Mouse (Mus musculus) hindbrain, embryonic 16.5 days (tissue): ENCODE measurements around the gene Upk3a. TPM values are rescaled to one million over a fixed set of nuclear protein-coding genes. Genes with fewer than 3 reads are reported as not detected.

Source experiments
- ATAC-seq: fragments of 200-750 bp; cut with Nextera tagmentation; 2 replicates; pipeline ENCODE4 v1.8.0; 2017; ENCODE audit warnings: moderate TSS enrichment, moderate library complexity
- H3K27ac ChIP-seq: fragments of 300-500 bp; sonication (generic); 2 replicates; pipeline ENCODE4 v1.5.1; 2014; ENCODE audit warnings: low read depth, mild to moderate bottlenecking, control low read depth, low read length, moderate library complexity
- H3K27me3 ChIP-seq: fragments of 300-500 bp; sonication (generic); replicated peaks from 2 replicates; pipeline ENCODE4 v1.6.1; 2014; ENCODE audit warnings: low read length; ENCODE audit not compliant: control insufficient read depth, insufficient read depth
- H3K36me3 ChIP-seq: fragments of 300-500 bp; sonication (generic); 2 replicates; pipeline ENCODE4 v1.6.1; 2014; ENCODE audit warnings: mild to moderate bottlenecking, low read length, moderate library complexity, mixed read lengths; ENCODE audit not compliant: control insufficient read depth, insufficient read depth
- H3K4me1 ChIP-seq: fragments of 300-500 bp; sonication (generic); 2 replicates; pipeline ENCODE4 v1.6.1; 2014; ENCODE audit warnings: low read depth, low read length; ENCODE audit not compliant: control insufficient read depth, insufficient read depth
- H3K4me2 ChIP-seq: fragments of 300-500 bp; sonication (generic); 2 replicates; pipeline ENCODE4 v1.6.1; 2014; ENCODE audit warnings: mild to moderate bottlenecking, low read length, control low read depth, moderate library complexity
- H3K4me3 ChIP-seq: fragments of 300-500 bp; sonication (generic); 2 replicates; pipeline ENCODE4 v1.5.1; 2014; ENCODE audit warnings: mild to moderate bottlenecking, low read length, control low read depth, moderate library complexity
- H3K9ac ChIP-seq: fragments of 300-500 bp; sonication (generic); 2 replicates; pipeline ENCODE4 v1.6.1; 2014; ENCODE audit warnings: low read depth, mild to moderate bottlenecking, control low read depth, low read length, moderate library complexity
- H3K9me3 ChIP-seq: fragments of 300-500 bp; sonication (generic); 2 replicates; pipeline ENCODE4 v1.6.1; 2014; ENCODE audit warnings: mild to moderate bottlenecking, low read length, moderate library complexity; ENCODE audit not compliant: control insufficient read depth
- WGBS: fragments of 180-500 bp; shearing (Covaris S2); extraction: QIAGEN DNeasy Blood & Tissue Kit; methylation state at CpG from one replicate; pipeline ENCODE4 v1.1.7; 2014; 5-methylcytosine and 5-hydroxymethylcytosine counted together
- polyA plus RNA-seq: library from polyadenylated mRNA; unstranded; fragments of >200 nt; fragmentation: Nextera tagmentation; extraction: Ambion mirVana; gene quantifications from 2 replicates; pipeline ENCODE4 v1.2.1, GENCODE M21; 2015

Upk3a gene
- polyA plus RNA-seq, 1 experiment from 2014 or later = 2.1 TPM

GRCm38 (mm10) chr15:84995967-84996366 lies 21.0 kb upstream of the Upk3a start:
- no peak for ATAC-seq
- WGBS = 7% methylated on average over 1 of the region's 1 CpGs
- no peaks in the 10 kb centered on the region for H3K4me1 ChIP-seq

DNA sequence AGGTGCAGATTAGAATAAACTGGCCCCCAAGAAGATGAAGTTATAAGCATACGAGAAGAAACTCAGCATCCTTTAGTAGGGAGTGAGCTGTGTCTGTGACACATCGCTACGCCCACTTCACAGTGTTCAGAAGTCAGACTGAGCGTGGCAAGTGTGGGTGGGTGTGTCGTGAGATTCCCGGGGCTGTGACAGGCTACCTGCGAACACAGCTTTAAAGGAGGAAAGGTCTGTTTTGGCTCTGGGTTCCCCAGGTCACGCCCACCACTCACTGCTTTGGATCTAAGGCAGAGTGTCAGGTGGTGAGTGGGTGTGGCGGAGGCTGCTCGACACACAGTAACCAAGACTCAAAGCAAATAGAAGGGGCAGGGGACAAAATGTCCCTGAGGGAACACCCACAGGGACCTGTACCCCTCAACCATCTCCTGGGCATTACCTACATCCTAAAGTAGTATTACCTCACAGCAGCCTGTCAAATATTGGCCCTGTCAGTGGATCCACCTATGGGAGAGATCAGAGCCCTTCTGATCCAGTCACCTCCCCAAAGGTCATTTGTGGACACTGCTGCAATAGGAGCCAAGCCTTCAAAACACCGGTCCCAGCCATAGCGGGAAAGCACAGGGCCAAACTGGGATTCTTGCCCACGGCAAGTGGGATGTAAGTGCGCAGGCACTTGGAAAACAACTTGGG lies 19.0 kb upstream of the Upk3a start:
- 75% methylated on average over 14 of the region's 14 CpGs for WGBS
- Histone ChIP-seq H3K27me3 (no peaks in the 10 kb centered on the region; the same call in 1 of the 2 replicates), H3K27ac (no peak overlapping the region), H3K9ac (no peak overlapping the region), H3K4me2 (no peak overlapping the region), H3K4me1 (peaks cover 3% of the 10 kb centered on the region), H3K36me3 (no peaks in the 10 kb centered on the region), H3K9me3 (no peaks in the 10 kb centered on the region), H3K4me3 (no peak overlapping the region)
- ATAC-seq = no peak

More at GRCm38 (mm10) chr15:84995967-84996366, 21.0 kb upstream of the Upk3a start:
- Histone ChIP-seq H3K36me3 (no peaks in the 10 kb centered on the region), H3K4me2 (no peak overlapping the region), H3K4me3 (no peak overlapping the region), H3K9me3 (no peaks in the 10 kb centered on the region), H3K27me3 (no peaks in the 10 kb centered on the region), H3K27ac (no peak overlapping the region), H3K9ac (no peak overlapping the region)

- H3K27ac ChIP-seq = no peak overlapping the region
- WGBS = 52% methylated on average over 7 of the region's 7 CpGs
- no peaks in the 10 kb centered on the region for H3K9me3 ChIP-seq
- H3K4me3 ChIP-seq = no peak overlapping the region
- ATAC-seq = no peak
- no peak overlapping the region for H3K4me2 ChIP-seq
- no peak overlapping the region for H3K9ac ChIP-seq
- H3K36me3 ChIP-seq = no peaks in the 10 kb centered on the region
- H3K27me3 ChIP-seq = no peaks in the 10 kb centered on the region; the same call in 1 of the 2 replicates
- H3K4me1 ChIP-seq = peaks cover 3% of the 10 kb centered on the region
Measured at GRCm38 (mm10) chr15:84999911-85000310, 17.0 kb upstream of the Upk3a start.

GRCm38 (mm10) chr15:85000984-85001982 lies 15.7 kb upstream of the Upk3a start:
- Histone ChIP-seq H3K4me2 (peak overlapping the region; percentile 27; the same call in 1 of the 2 replicates), H3K36me3 (no peaks in the 10 kb centered on the region), H3K9me3 (no peaks in the 10 kb centered on the region), H3K27ac (no peak overlapping the region), H3K27me3 (no peaks in the 10 kb centered on the region; the same call in 1 of the 2 replicates), H3K4me3 (no peak overlapping the region), H3K9ac (no peak overlapping the region; the same call in 1 of the 2 replicates), H3K4me1 (peaks cover 3% of the 10 kb centered on the region)
- ATAC-seq = no peak; the same call in 1 of the 2 replicates
- 19% methylated on average over 29 of the region's 29 CpGs for WGBS

- Histone ChIP-seq H3K9ac (no peak overlapping the region), H3K9me3 (no peaks in the 10 kb centered on the region), H3K36me3 (no peaks in the 10 kb centered on the region), H3K4me2 (no peak overlapping the region), H3K4me1 (peaks cover 2% of the 10 kb centered on the region; the same call in 1 of the 2 replicates), H3K4me3 (no peak overlapping the region), H3K27me3 (no peaks in the 10 kb centered on the region), H3K27ac (no peak overlapping the region)
- no peak for ATAC-seq
- 85% methylated on average over 8 of the region's 8 CpGs for WGBS
Measured at GRCm38 (mm10) chr15:85009666-85010065, 7.3 kb upstream of the Upk3a start.

GRCm38 (mm10) chr15:85011895-85012661 lies 4.9 kb upstream of the Upk3a start:
- no peak overlapping the region for H3K9ac ChIP-seq
- H3K4me3 ChIP-seq = no peak overlapping the region
- no peaks in the 10 kb centered on the region for H3K27me3 ChIP-seq
- H3K27ac ChIP-seq = peak overlapping the region; percentile 49; the same call in 1 of the 2 replicates
- WGBS = 39% methylated on average over 19 of the region's 19 CpGs
- H3K4me1 ChIP-seq = peaks cover 3% of the 10 kb centered on the region
- no peaks in the 10 kb centered on the region for H3K9me3 ChIP-seq
- no peak for ATAC-seq
- no peak overlapping the region for H3K4me2 ChIP-seq
- no peaks in the 10 kb centered on the region for H3K36me3 ChIP-seq

DNA sequence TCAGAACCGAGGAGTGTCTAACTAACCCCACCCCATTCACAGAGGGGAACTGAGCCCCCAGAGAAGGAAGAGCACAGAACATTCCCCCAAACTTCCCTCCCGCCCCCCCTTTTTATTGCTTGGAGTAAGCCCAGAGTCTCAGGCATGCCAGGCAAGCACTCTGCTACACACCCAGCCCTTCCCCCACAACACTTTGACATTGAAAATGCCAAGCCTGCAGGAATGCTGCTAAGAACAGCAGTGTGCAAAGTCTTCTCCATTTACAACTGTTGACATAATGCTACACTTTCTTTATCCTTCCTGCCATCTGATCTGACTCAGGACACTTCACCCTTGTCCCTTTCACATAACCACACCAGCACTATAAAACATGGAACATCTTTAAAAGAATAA lies 4.3 kb upstream of the Upk3a start:
- Histone ChIP-seq H3K9me3 (no peaks in the 10 kb centered on the region), H3K27me3 (no peaks in the 10 kb centered on the region), H3K4me1 (peaks cover 5% of the 10 kb centered on the region), H3K27ac (0 out of 2 replicates have a peak overlapping the region, but pooled peaks have one; percentile 54), H3K36me3 (no peaks in the 10 kb centered on the region), H3K4me2 (no peak overlapping the region), H3K9ac (no peak overlapping the region), H3K4me3 (no peak overlapping the region)
- WGBS = 46% methylated on average over 2 of the region's 2 CpGs
- ATAC-seq = no peak

DNA sequence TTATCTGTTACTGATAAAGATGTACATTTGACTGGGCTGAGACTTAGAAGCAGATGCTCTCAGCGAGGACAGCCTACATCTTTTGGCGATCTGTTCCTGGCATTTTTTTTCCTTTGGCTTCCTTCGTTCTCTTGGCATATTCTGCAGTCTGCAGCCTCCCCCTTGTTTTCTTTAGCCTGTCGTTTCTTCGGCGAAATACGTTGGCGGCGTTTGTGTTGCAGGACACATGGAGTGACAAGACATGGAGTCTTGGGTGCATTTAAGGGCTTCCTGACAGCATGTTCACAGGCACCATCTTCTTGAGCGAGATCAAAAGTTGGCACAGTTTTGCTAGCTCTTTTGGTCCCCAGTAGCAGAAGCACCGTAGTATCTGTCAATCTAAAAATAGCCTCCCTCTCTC lies 1.2 kb upstream of the Upk3a start:
- no peaks in the 10 kb centered on the region for H3K27me3 ChIP-seq
- WGBS = 79% methylated on average over 11 of the region's 11 CpGs
- no peaks in the 10 kb centered on the region for H3K9me3 ChIP-seq
- H3K4me1 ChIP-seq = peaks cover 5% of the 10 kb centered on the region
- no peak overlapping the region for H3K4me3 ChIP-seq
- no peak overlapping the region for H3K4me2 ChIP-seq
- no peaks in the 10 kb centered on the region for H3K36me3 ChIP-seq
- ATAC-seq = no peak
- H3K9ac ChIP-seq = no peak overlapping the region
- H3K27ac ChIP-seq = no peak overlapping the region
